Mouse (Mus musculus): ENCODE data around the gene Stim1.
A peak's percentile ranks its signal among the peaks of the same experiment; 100 is the strongest.

Gene Stim1

DNA sequence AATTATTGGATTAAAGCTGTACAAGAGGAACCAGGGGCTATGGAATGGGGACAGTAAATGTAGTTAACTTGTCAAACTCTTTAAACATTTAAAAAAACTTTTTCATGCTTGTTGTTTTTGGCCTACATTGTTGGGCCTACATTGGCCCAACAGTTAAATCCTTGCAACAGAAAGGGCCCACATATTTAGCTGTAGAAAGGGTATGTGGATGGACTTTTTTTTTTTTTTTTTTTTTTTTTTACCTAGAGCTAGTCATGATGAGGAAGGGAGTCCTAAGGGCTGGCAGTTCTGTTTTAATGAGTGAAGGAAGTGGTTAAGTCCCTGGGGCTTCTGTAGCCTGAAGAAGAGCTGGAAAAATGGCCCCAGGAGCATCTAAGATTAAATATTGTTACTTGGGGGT is 42.7 kb downstream of the Stim1 start:
- no peak for DNase-seq

- no peak for DNase-seq
Observed at GRCm38 (mm10) chr7:102310821-102311220, 43.2 kb downstream of the Stim1 start.

DNA sequence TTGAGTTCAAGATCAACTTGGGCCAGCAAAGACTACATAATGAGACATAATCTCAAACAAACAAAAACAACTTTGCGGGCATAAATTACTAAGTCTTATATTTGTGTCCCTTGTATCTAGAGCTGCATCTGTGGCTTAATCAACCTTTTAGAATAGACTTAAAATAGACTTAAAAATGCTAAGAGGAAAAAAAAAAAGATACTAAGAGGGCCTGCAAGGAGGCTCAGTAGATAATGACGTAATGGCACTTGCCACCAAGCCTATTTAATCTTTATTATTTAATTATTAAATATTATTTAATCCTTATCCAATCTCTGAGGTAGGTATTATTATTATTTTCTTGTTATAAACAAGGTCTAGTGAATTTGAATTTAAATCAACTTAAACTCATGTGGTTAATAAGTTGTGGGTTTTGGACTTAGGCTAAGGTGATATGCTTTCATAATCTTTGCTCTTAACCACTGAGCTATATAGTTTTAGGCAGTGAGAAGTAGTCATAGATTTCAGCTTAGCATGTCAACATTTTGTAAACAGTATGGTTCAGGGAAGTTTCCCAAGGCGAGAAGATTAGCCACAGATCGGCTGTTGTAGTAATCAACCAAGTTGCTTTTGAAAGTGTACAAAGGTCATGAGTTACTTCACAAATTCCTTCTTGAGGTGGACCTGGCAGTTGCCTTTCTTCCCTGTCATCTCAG is 45.4 kb downstream of the Stim1 start:
- DNase-seq: no peak

- no peak for DNase-seq
Observed at GRCm38 (mm10) chr7:102313535-102313863, 45.9 kb downstream of the Stim1 start.

GRCm38 (mm10) chr7:102314107-102314506 is 46.5 kb downstream of the Stim1 start:
- no peak for DNase-seq

GRCm38 (mm10) chr7:102314908-102315307 is 47.3 kb downstream of the Stim1 start:
- no peak for DNase-seq

- no peak for DNase-seq
Observed at GRCm38 (mm10) chr7:102315435-102315834, 47.8 kb downstream of the Stim1 start.

- DNase-seq: no peak
Observed at GRCm38 (mm10) chr7:102317583-102318168, 50.1 kb downstream of the Stim1 start.

- DNase-seq: no peak
Observed at GRCm38 (mm10) chr7:102322137-102322536, 54.5 kb downstream of the Stim1 start.

DNA sequence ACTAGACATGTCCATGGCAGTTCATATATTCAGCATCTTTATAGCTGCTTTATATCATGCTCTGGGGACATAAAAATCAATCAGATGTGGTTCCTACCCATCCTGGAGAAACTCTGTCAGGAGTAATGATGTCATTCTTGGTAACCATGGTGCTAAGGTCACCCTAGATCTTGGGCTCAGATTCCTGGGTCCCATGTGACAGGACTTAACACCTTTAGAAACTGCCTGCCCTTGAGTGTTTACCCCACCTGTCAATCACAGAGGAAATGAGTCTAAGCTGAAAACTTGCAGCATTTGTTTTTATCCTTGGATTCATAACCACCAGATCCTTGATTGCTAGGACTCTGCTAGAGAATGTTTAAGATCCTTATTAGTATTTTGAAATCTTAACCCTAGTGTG is 58.7 kb downstream of the Stim1 start:
- no peak for DNase-seq

- no peak for DNase-seq
Observed at GRCm38 (mm10) chr7:102330270-102330669, 62.7 kb downstream of the Stim1 start.

DNA sequence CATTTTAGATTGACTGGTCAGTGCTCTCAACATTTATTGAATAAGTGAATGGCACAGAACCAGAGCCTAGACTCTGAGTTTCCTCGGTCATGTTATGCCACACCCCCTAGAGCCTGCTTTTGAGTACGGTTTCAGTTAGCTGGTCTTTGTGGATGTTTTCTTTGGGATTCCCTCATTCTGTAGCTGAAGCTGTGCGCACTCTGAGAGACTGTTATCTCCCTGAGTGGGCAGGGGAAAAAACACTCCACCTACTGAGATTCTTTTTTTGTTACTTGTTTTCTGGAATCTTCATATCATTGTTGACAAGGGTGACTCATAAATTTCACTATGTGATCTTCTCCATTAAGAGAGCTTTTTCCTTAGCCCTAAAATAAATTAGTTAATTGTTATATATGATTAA is 63.9 kb downstream of the Stim1 start:
- peak; percentile 34 for DNase-seq

GRCm38 (mm10) chr7:102333741-102334140 is 66.1 kb downstream of the Stim1 start:
- DNase-seq: no peak

DNA sequence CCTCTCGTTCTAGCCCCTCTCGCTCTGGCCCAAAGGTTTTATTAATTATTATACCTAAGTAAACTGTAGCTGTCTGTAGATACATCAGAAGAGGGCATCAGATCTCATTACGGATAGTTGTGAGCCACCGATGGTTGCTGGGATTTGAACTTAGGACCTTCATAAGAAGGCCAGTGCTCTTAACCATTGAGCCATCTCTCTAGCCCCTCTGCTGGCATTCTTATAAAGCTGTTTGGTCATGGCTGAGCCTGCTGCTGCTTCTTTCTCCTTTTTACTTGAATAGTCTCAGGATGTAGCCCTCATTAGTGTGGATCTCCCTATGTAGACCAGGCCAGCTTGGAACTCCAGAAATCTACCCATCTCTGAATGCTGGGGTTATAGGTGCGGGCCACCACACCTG is 69.7 kb downstream of the Stim1 start:
- DNase-seq: no peak

- no peak for DNase-seq
Observed at GRCm38 (mm10) chr7:102337898-102338297, 70.3 kb downstream of the Stim1 start.

- no peak for DNase-seq
Observed at GRCm38 (mm10) chr7:102338956-102339355, 71.3 kb downstream of the Stim1 start.

- no peak for DNase-seq
Observed at GRCm38 (mm10) chr7:102345893-102346292, 78.3 kb downstream of the Stim1 start.

DNA sequence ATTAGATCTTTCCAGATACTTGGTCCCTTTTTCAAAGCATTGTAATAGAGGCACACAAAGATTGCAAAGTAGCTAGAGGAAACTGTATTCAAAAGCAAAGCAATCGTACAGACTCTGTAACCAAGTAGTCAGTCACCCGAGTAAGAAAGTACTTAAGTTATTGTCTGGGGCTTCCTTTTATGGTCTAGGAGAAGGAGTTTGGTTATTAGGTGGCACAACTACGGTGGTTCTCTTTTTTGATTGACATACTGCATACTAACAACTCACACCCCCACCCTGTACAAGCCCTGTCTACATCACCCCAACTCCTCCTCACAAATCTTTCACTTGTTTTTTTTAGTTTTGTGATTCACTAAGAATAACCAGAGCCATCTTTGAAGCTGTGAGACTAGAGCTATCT is 79.7 kb downstream of the Stim1 start:
- DNase-seq: no peak

DNA sequence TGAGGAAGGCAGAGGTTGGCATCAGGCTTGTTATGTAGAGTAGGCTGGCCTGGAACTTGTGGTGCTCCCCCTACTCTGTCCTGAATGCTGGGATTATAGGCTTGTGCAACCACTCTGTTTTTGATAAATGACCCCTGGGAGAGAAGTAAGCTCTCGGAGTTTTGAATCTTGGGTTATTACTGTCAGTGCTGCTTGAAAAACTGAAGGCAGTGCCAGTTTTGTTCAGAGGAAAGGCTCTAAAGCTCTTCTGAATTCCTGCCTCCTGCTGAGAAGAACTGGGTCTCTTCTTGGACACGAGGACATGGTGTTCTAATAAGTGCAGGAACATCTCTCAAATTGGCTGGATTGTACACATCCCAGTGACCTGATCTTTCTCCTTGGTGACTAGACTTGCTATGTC is 81.1 kb downstream of the Stim1 start:
- no peak for DNase-seq

DNA sequence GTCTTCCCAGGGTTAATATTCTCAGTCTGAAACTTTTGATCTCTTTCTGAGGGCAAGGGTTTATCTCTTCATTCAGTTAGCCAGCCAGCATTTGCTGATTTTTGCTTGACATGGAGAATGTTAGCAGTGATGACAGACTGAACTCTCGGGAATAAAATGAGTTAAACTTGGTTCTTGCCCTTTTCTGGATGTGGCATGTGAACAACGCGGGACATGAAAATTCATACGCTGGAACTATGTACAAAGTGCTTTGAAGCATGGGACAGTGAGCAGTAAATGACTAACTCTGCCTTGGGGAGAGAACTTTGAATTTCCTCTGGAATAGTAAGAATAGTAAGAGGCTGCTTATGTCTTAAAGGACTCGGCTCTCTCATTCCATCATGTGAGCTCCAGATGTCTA is 81.6 kb downstream of the Stim1 start:
- DNase-seq: no peak

DNA sequence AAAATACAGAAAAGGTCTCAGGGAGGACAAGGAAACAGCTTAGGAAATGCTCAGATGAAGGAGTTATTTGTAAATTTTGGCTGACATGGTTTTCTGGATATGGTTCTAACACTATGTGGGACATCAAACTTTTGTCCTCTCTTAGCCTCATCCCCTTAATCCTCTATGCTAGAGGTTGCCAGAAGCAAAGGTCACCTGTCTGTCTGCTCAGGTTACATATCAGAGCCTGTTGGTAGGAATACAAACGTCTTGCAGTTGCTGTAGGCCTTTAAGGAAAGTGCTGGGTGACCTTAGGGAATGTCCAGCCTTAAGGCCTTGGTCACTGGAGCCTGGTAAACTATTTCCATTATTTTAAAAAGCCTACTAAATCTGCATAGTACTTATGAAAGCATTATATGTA is 85.8 kb downstream of the Stim1 start:
- DNase-seq: no peak

DNA sequence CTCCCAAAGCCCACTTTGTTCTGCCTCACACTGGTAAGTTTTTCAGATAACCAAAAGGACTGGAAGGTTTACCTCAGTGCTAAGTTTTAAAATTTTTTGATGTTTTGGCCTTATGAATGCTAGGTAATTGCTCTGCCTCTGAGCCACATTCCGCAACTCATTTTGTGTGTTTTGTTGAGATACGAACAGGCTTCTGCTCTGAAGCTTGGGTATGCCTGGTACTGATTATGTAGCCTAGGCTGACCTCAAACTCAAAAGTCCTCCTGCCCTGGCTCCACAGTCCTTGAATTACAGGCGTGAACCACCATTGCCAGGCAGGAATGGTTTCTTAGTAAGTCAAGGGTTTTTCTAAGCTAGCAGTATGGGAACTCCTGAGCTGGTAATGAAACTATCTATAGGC is 90.5 kb downstream of the Stim1 start:
- DNase-seq: no peak

DNA sequence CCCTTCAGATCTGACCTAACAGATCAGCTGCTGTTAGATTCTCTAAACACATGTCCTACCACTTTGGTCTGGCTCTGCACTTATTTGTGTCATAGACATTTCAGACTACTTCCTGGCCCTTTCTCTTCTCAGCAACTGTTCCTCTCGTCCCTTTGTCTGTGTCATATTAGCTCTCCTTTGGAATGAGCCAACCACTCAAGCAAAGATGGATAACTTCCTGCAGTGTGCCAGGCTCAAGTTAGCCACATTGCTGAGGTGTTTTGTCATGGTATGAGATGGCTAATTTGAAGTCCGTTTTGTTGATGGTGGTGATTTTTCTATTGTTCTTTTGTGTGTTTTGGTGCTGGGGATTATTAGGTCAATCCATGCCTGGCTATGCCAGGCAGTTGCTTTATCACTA is 93.7 kb downstream of the Stim1 start:
- no peak for DNase-seq

GRCm38 (mm10) chr7:102363853-102364252 is 96.2 kb downstream of the Stim1 start:
- DNase-seq: no peak

DNA sequence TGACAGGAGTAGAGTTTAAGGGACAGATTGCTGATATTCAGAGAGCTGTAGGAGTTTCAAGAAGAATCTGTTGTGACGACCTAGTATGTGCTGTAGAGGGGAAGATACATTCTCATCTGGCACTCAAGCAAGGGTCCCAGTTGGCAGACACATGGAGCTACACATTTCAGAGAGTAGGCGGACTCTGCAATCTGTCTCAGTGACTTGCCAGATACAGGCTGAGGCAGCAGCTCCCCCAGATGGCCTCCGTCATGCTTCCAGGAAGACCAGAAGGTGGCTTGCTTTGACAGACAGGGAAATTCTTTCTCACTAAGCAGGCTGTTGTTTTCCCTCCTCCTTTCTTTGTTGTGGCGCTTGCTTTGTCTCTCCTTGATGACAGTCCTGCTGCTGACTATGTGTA is 102.1 kb downstream of the Stim1 start:
- DNase-seq: peak; percentile 90

All from right cerebral cortex, adult 18-20 months (tissue).